ENCODE assay signal across 17 mouse cellular contexts in the genomic region with DNA sequence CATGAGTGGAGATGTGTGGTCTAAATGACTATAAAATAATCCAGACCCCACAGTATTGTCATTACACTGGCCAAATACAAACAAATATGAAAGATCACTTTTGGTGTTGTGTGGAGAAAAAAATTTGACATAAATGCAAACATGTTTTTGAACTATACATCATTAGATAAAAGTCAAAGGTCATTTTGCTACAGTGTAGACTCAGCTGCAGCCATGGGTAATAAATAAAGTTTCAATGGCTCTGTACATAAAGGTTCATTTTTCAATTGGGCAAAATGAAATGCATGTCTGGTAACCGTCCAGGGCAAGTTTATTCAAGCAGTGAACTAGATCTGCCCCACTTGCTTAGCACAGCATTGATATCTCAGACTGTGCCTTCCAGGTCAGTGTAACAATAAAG.
"Had no signal": no experiment of that assay in that cellular context is flagged by ENCODE, and none has a peak within 500 bp of the region (broad histone marks: within the 10 kb centered on the region; RNA-seq: fewer than 3 reads in every experiment).

No protein-coding gene starts in this region.

- H3K27me3 ChIP-seq: liver, embryonic 13.5 days; liver, embryonic 15.5 days; megakaryocyte, embryonic 14.5 days; midbrain, embryonic 13.5 days; midbrain, embryonic 15.5 days; neural tube, embryonic 13.5 days; stomach, embryonic 15.5 days had no signal

- H3K4me2 ChIP-seq: liver, embryonic 11.5 days; liver, embryonic 13.5 days; liver, embryonic 15.5 days; midbrain, embryonic 11.5 days; midbrain, embryonic 13.5 days; midbrain, embryonic 15.5 days; neural tube, embryonic 13.5 days; stomach, embryonic 15.5 days had no signal

- H3K27ac ChIP-seq: liver, embryonic 13.5 days; liver, embryonic 15.5 days; macrophage; midbrain, embryonic 13.5 days; midbrain, embryonic 15.5 days; neural tube, embryonic 13.5 days; stomach, embryonic 15.5 days; stomach, postnatal 0 days had no signal

- H3K9ac ChIP-seq: liver, embryonic 13.5 days; liver, embryonic 15.5 days; liver, postnatal 0 days; midbrain, embryonic 13.5 days; midbrain, embryonic 15.5 days; neural tube, embryonic 13.5 days; stomach, embryonic 15.5 days had no signal

- H3K9me3 ChIP-seq: liver, embryonic 13.5 days; liver, embryonic 15.5 days; megakaryocyte, embryonic 14.5 days; midbrain, embryonic 13.5 days; midbrain, embryonic 15.5 days; neural tube, embryonic 13.5 days; stomach, embryonic 15.5 days had no signal

- H3K4me3 ChIP-seq: liver, embryonic 13.5 days; liver, embryonic 15.5 days; megakaryocyte, embryonic 14.5 days; midbrain, embryonic 13.5 days; midbrain, embryonic 15.5 days; neural tube, embryonic 13.5 days; stomach, embryonic 15.5 days had no signal

- DNase-seq: liver, embryonic 13.5 days; liver, postnatal 0 days; lung, adult 2 months; right cerebral cortex, postnatal 14 days; thymus, adult 2 months; thymus, postnatal 25 days; thymus, postnatal 4 days had no signal

- H3K36me3 ChIP-seq: liver, embryonic 13.5 days; liver, embryonic 15.5 days; midbrain, embryonic 13.5 days; midbrain, embryonic 15.5 days; neural tube, embryonic 13.5 days; stomach, embryonic 15.5 days had no signal

- ATAC-seq: liver, postnatal 0 days; midbrain, embryonic 13.5 days; midbrain, embryonic 15.5 days had no signal

- H3K4me1 ChIP-seq: liver, embryonic 13.5 days; liver, embryonic 15.5 days; midbrain, embryonic 13.5 days; midbrain, embryonic 15.5 days; neural tube, embryonic 13.5 days; stomach, embryonic 15.5 days had no signal
